Mouse (Mus musculus) forebrain, embryonic 16.5 days (tissue): ENCODE measurements around the gene Nptx1. TPM values are rescaled to one million over a fixed set of nuclear protein-coding genes. Genes with fewer than 3 reads are reported as not detected.

Experiments used
- ATAC-seq: fragments of 200-750 bp; cut with Nextera tagmentation; 2 replicates; pipeline ENCODE4 v1.8.0; 2017; ENCODE audit warnings: mild to moderate bottlenecking, moderate library complexity
- H3K27ac ChIP-seq: fragments of 300-500 bp; sonication (generic); 2 replicates; pipeline ENCODE4 v1.5.1; 2014; ENCODE audit warnings: low read length, control low read depth
- H3K27me3 ChIP-seq: fragments of 300-500 bp; sonication (generic); replicated peaks from 2 replicates; pipeline ENCODE4 v1.6.1; 2014; ENCODE audit warnings: low read length; ENCODE audit not compliant: control insufficient read depth, insufficient read depth
- H3K36me3 ChIP-seq: fragments of 300-500 bp; sonication (generic); 2 replicates; pipeline ENCODE4 v1.6.1; 2014; ENCODE audit not compliant: control insufficient read depth, insufficient read depth
- H3K4me1 ChIP-seq: fragments of 300-500 bp; sonication (generic); replicated peaks from 2 replicates; pipeline ENCODE4 v1.6.1; 2014; ENCODE audit warnings: low read length; ENCODE audit not compliant: control insufficient read depth, insufficient read depth
- H3K4me2 ChIP-seq: fragments of 300-500 bp; sonication (generic); 2 replicates; pipeline ENCODE4 v1.6.1; 2014; ENCODE audit warnings: mild to moderate bottlenecking, low read length, control low read depth
- H3K4me3 ChIP-seq: fragments of 300-500 bp; sonication (generic); replicated peaks from 2 replicates; pipeline ENCODE4 v1.5.1; 2014; ENCODE audit warnings: mild to moderate bottlenecking, low read length, control low read depth
- H3K9ac ChIP-seq: fragments of 300-500 bp; sonication (generic); replicated peaks from 2 replicates; pipeline ENCODE4 v1.6.1; 2014; ENCODE audit warnings: low read depth, low read length, control low read depth
- H3K9me3 ChIP-seq: fragments of 300-500 bp; sonication (generic); 2 replicates; pipeline ENCODE4 v1.6.1; 2016; ENCODE audit warnings: low read length; ENCODE audit not compliant: control insufficient read depth
- WGBS: fragments of 180-500 bp; shearing (Covaris S2); extraction: QIAGEN DNeasy Blood & Tissue Kit; methylation state at CpG from one replicate; pipeline ENCODE4 v1.1.7; 2014; 5-methylcytosine and 5-hydroxymethylcytosine counted together
- polyA plus RNA-seq: library from polyadenylated mRNA; unstranded; fragments of >200 nt; fragmentation: Nextera tagmentation; extraction: Ambion mirVana; gene quantifications from 2 replicates; pipeline ENCODE4 v1.2.1, GENCODE M21; 2015

Gene Nptx1
- polyA plus RNA-seq, 1 experiment from 2014 or later, result 9.8 TPM

- Histone ChIP-seq H3K9ac (peak within 1 kb of the TSS; percentile 97), H3K27ac (peak within 1 kb of the TSS; percentile 92), H3K27me3 (no peaks in the 10 kb centered on the region), H3K4me2 (peak within 1 kb of the TSS; percentile 93), H3K4me3 (peak within 1 kb of the TSS; percentile 91), H3K36me3 (no peaks in the 10 kb centered on the region), H3K9me3 (no peaks in the 10 kb centered on the region), H3K4me1 (peaks cover 16% of the 10 kb centered on the region)
- peak; percentile 97 for ATAC-seq
- WGBS, result under 1% methylated on average over 65 of the region's 66 CpGs
Measured at GRCm38 (mm10) chr11:119490861-119491689, 56.5 kb downstream of the Nptx1 start, which contains the start of gene Endov. Endov (plus strand) TSS chr11:119491347.

Other genes starting within 250 kb of the Nptx1 start
- 271 and 273 TPM in 2 replicates for gene Eif4a3, start 247.7 kb downstream of the Nptx1 start, polyA plus RNA-seq
- 0.13 and 0.40 TPM in 2 replicates for gene Card14, start 240.0 kb downstream of the Nptx1 start, polyA plus RNA-seq
- gene Sgsh, start 192.2 kb downstream of the Nptx1 start, polyA plus RNA-seq, result 3.7 and 4.0 TPM in 2 replicates
- gene Slc26a11, start 192.2 kb downstream of the Nptx1 start, polyA plus RNA-seq, result 3.3 and 3.7 TPM in 2 replicates
- 1.3 TPM in 2 replicates for gene Rnf213, start 154.7 kb downstream of the Nptx1 start, polyA plus RNA-seq
- 16.2 and 21.0 TPM in 2 replicates for gene Endov, start 56.4 kb downstream of the Nptx1 start, polyA plus RNA-seq
- gene Rptor, start 55.2 kb upstream of the Nptx1 start, polyA plus RNA-seq, result 8.5 and 11.3 TPM in 2 replicates